Mouse (Mus musculus): Measurements from ENCODE around the gene Itgal.

The Itgal gene

DNA sequence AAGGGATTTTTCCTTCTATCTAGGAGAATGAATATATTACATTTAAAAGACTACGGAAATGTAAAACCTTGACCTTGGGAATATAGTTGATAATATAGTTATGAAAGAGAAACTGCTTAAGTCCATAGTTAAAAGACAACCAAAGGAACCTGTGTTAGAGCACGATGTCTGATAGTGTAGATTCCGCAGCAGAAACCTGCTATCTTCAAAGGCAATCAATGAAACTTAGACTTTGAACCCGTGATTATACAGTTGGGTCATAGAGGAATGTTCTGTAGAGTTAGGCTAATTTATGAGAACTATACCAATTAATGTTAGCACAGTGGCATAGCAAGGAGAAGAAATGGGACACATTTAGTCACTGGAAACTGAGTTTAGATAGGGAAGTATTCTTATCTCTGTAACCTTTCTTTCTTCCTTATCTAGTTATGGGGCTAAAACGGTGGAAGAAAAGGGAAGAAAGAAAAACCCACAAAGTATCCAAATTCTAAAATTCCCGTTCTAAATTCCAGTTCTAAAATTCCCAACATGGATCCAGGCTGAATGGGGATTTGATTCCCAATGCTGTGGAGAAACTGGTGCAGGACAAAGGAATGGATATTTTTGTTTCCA is 82.4 kb downstream of the Itgal start:
- no peak for DNase-seq (ENCODE audit: low read depth, low spot score)

All from c-Kit-negative CD71-positive TER-119-positive erythroid progenitor cells, embryonic 14.5 days (primary cell).